Mouse (Mus musculus) gastrocnemius, postnatal 25 days (tissue): ENCODE results near the gene Sppl2b. TPM values are rescaled to one million over a fixed set of nuclear protein-coding genes. Genes with fewer than 3 reads are reported as not detected.
"Not testable (repeated sequence)": the region's sequence is repeated elsewhere in the genome, so short reads cannot be mapped to it uniquely, and the experiment has no call there.

Experiments used
- DNase-seq: peaks from one replicate; pipeline ENCODE4 v3.0.0; 2022
- long read RNA-seq, 2 experiments: library from polyadenylated mRNA; stranded (forward); transcript quantifications; one replicate each; pipeline ENCODE4 v2.0.0; 2021
- total RNA-seq, 2 experiments: library from RNA; stranded (reverse); gene quantifications; 1 replicate in 1 of 2; 2 replicates in 1 of 2; pipeline ENCODE4 v1.2.3; 2021

Gene Sppl2b
- total RNA-seq: 10 to 100 TPM; 21.7 to 23.6 TPM
- long read RNA-seq, experiment 1, transcript Sppl2b-201 (15 exons, 2,869 nt): major isoform, 13 of 28 reads
- long read RNA-seq, experiment 1, partial matches to known transcripts: 8 of 28 reads
- long read RNA-seq, experiment 1, other reads (novel, unspliced or antisense): 7 of 28 reads
- long read RNA-seq, experiment 2, transcript Sppl2b-201 (15 exons, 2,869 nt): major isoform, 17 of 37 reads
- long read RNA-seq, experiment 2, partial matches to known transcripts: 4 of 37 reads
- long read RNA-seq, experiment 2, other reads (novel, unspliced or antisense): 16 of 37 reads

- peak; percentile 95 for DNase-seq
Observed at GRCm38 (mm10) chr10:80854913-80855748, at the start of gene Sppl2b, which contains the start of gene Lsm7. Gene Sppl2b, plus strand, starts transcription at chr10:80855275. Gene Lsm7, minus strand, starts transcription at chr10:80855209.

GRCm38 (mm10) chr10:80805322-80805721 is 49.8 kb upstream of the Sppl2b start:
- no peak for DNase-seq

GRCm38 (mm10) chr10:80805925-80806324 is 49.1 kb upstream of the Sppl2b start:
- no peak for DNase-seq

- no peak for DNase-seq
Observed at GRCm38 (mm10) chr10:80806341-80807056, 48.6 kb upstream of the Sppl2b start.

GRCm38 (mm10) chr10:80807057-80807627 is 47.9 kb upstream of the Sppl2b start:
- peak; percentile 81 for DNase-seq

GRCm38 (mm10) chr10:80808099-80808984 is 46.7 kb upstream of the Sppl2b start:
- DNase-seq: no peak

GRCm38 (mm10) chr10:80808985-80809632 is 46.0 kb upstream of the Sppl2b start:
- DNase-seq: no peak

- DNase-seq: no peak
Observed at GRCm38 (mm10) chr10:80810084-80810483, 45.0 kb upstream of the Sppl2b start.

GRCm38 (mm10) chr10:80812391-80813041 is 42.6 kb upstream of the Sppl2b start:
- peak; percentile 64 for DNase-seq

GRCm38 (mm10) chr10:80813366-80813765 is 41.7 kb upstream of the Sppl2b start, which contains the start of gene Jsrp1:
Gene Jsrp1, minus strand, starts transcription at chr10:80813498.
- DNase-seq: peak; percentile 75

- DNase-seq: no peak
Observed at GRCm38 (mm10) chr10:80814800-80815199, 40.3 kb upstream of the Sppl2b start.

- not testable (repeated sequence) for DNase-seq
Observed at GRCm38 (mm10) chr10:80816303-80816702, 38.8 kb upstream of the Sppl2b start.

- no peak for DNase-seq
Observed at GRCm38 (mm10) chr10:80817164-80817563, 37.9 kb upstream of the Sppl2b start.

GRCm38 (mm10) chr10:80817955-80818354 is 37.1 kb upstream of the Sppl2b start:
- not testable (repeated sequence) for DNase-seq

GRCm38 (mm10) chr10:80818599-80819281 is 36.3 kb upstream of the Sppl2b start:
- DNase-seq: no peak

- DNase-seq: no peak
Observed at GRCm38 (mm10) chr10:80819406-80819805, 35.7 kb upstream of the Sppl2b start.

- DNase-seq: no peak
Observed at GRCm38 (mm10) chr10:80821991-80822390, 33.1 kb upstream of the Sppl2b start.

GRCm38 (mm10) chr10:80822528-80822927 is 32.5 kb upstream of the Sppl2b start:
- no peak for DNase-seq

- no peak for DNase-seq
Observed at GRCm38 (mm10) chr10:80823316-80823715, 31.8 kb upstream of the Sppl2b start.
